Mouse (Mus musculus) stomach, embryonic 16.5 days (tissue): Measurements from ENCODE around the gene Gm11168. TPM values are rescaled to one million over a fixed set of nuclear protein-coding genes. Genes with fewer than 3 reads are reported as not detected.
"Not testable (repeated sequence)": the region's sequence is repeated elsewhere in the genome, so short reads cannot be mapped to it uniquely, and the experiment has no call there.

ENCODE experiments used
- ATAC-seq: fragments of 200-750 bp; cut with Nextera tagmentation; 2 replicates; pipeline ENCODE4 v1.8.0; 2017; ENCODE audit warnings: moderate number of reproducible peaks, moderate TSS enrichment; ENCODE audit not compliant: insufficient read depth, low FRiP score
- H3K27ac ChIP-seq: fragments of 300-500 bp; sonication (generic); 2 replicates; pipeline ENCODE4 v1.5.1; 2014; ENCODE audit warnings: low read length
- H3K27me3 ChIP-seq: fragments of 300-500 bp; sonication (generic); 2 replicates; pipeline ENCODE4 v1.6.1; 2014; ENCODE audit warnings: low read length, control low read depth, mixed read lengths; ENCODE audit not compliant: control insufficient read depth, insufficient read depth
- H3K36me3 ChIP-seq: fragments of 300-500 bp; sonication (generic); 2 replicates; pipeline ENCODE4 v1.6.1; 2014; ENCODE audit warnings: low read length; ENCODE audit not compliant: control insufficient read depth, insufficient read depth
- H3K4me1 ChIP-seq: fragments of 300-500 bp; sonication (generic); 2 replicates; pipeline ENCODE4 v1.6.1; 2014; ENCODE audit warnings: low read length, control low read depth, mixed read lengths; ENCODE audit not compliant: control insufficient read depth, insufficient read depth
- H3K4me2 ChIP-seq: fragments of 300-500 bp; sonication (generic); 2 replicates; pipeline ENCODE4 v1.6.1; 2014; ENCODE audit warnings: low read depth, low read length, mixed read lengths
- H3K4me3 ChIP-seq: fragments of 300-500 bp; sonication (generic); replicated peaks from 2 replicates; pipeline ENCODE4 v1.5.1; 2014; ENCODE audit warnings: mild to moderate bottlenecking, low read length
- H3K9ac ChIP-seq: fragments of 300-500 bp; sonication (generic); 2 replicates; pipeline ENCODE4 v1.6.1; 2014; ENCODE audit warnings: low read length
- H3K9me3 ChIP-seq: fragments of 300-500 bp; sonication (generic); replicated peaks from 2 replicates; pipeline ENCODE4 v1.6.1; 2016; ENCODE audit warnings: low read length, control low read depth; ENCODE audit not compliant: control insufficient read depth
- WGBS: fragments of 180-500 bp; shearing (Covaris S2); extraction: QIAGEN DNeasy Blood & Tissue Kit; methylation state at CpG from one replicate; pipeline ENCODE4 v1.1.7; 2014; 5-methylcytosine and 5-hydroxymethylcytosine counted together
- microRNA-seq: library from miRNA; unstranded; fragments of <30 nt; microRNA quantifications from one replicate; pipeline ENCODE4, GENCODE M21; 2016
- polyA plus RNA-seq: library from polyadenylated mRNA; unstranded; fragments of >200 nt; fragmentation: Nextera tagmentation; extraction: Ambion mirVana; gene quantifications from 2 replicates; pipeline ENCODE4 v1.2.1, GENCODE M21; 2015

The Gm11168 gene
- polyA plus RNA-seq, 1 experiment from 2014 or later = not detected

DNA sequence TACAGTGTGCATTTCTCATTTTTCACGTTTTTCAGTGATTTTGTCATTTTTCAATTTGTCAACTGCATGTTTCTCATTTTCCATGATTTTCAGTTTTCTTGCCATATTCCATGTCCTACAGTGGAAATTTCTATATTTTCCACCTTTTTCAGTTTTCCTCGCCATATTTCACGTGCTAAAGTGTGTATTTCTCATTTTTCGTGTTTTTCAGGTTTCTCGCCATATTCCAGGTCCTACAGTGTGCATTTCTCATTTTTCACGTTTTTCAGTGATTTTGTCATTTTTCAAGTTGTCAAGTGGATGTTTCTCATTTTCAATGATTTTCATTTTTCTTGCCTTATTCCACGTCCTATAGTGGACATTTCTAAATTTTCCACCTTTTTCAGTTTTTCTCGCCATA lies 33.4 kb downstream of the Gm11168 start, which contains the start of gene Gm10715:
TSS of gene Gm10715 (plus strand) at position 301 of the 400 bp plus-strand sequence.
- H3K9ac ChIP-seq, H3K27me3 ChIP-seq, H3K4me2 ChIP-seq, H3K27ac ChIP-seq, H3K9me3 ChIP-seq, H3K4me1 ChIP-seq, ATAC-seq, H3K36me3 ChIP-seq, H3K4me3 ChIP-seq: not testable (repeated sequence)
- WGBS = 72% methylated on average over 6 of the region's 8 CpGs

DNA sequence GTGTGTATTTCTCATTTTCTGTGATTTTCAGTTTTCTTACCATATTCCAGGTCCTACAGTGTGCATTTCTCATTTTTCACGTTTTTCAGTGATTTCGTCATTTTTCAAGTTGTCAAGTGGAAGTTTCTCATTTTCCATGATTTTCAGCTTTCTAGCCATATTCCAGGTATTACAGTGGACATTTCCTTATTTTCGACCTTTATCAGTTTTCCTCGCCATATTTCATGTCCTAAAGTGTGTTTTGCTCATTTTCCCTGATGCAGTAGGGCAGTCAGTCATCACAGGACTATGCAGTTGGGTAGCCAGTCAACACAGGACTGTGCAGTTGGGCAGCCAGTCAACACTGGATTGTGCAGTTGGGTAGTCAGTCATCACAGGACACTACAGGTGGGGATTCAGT lies 35.0 kb downstream of the Gm11168 start:
- not testable (repeated sequence) for H3K27ac ChIP-seq, H3K9me3 ChIP-seq, ATAC-seq, H3K9ac ChIP-seq, H3K36me3 ChIP-seq, H3K4me2 ChIP-seq, H3K4me1 ChIP-seq, H3K27me3 ChIP-seq, H3K4me3 ChIP-seq
- WGBS = 57% methylated on average over 4 of the region's 4 CpGs

Small RNA genes lying within 50 kb of the gene (microRNA-seq; reads per million reads assigned to microRNA genes)
- not detected for gene Mir101c

Other genes with a start within 250 kb of the Gm11168 start
- gene Gm10722, start 2.4 kb upstream of the Gm11168 start, polyA plus RNA-seq = not detected in 2 replicates
- gene Gm10721, start 9.8 kb downstream of the Gm11168 start, polyA plus RNA-seq = not detected in 2 replicates
- not detected in 2 replicates for gene Gm10720, start 12.3 kb downstream of the Gm11168 start, polyA plus RNA-seq
- not detected in 2 replicates for gene Gm10719, start 14.1 kb downstream of the Gm11168 start, polyA plus RNA-seq
- gene Gm10718, start 20.2 kb downstream of the Gm11168 start, polyA plus RNA-seq = 0.32 TPM in 1 of 2 replicates, not detected in the other
- not detected in 2 replicates for gene Gm10717, start 22.1 kb downstream of the Gm11168 start, polyA plus RNA-seq
- gene Gm17535, start 31.3 kb downstream of the Gm11168 start, polyA plus RNA-seq = not detected in 2 replicates
- gene Gm10715, start 33.5 kb downstream of the Gm11168 start, polyA plus RNA-seq = not detected in 2 replicates